Mouse (Mus musculus) olfactory bulb, adult 2 months (tissue): ENCODE results near the gene Fggy. TPM values are rescaled to one million over a fixed set of nuclear protein-coding genes. Genes with fewer than 3 reads are reported as not detected.

Experiments
- H3K27ac ChIP-seq: fragments of 200-500 bp; 2 replicates; pipeline ENCODE4 v1.5.1; 2012; ENCODE audit warnings: low read depth, low read length; ENCODE audit not compliant: insufficient read depth
- H3K4me1 ChIP-seq: fragments of 200-500 bp; 2 replicates; pipeline ENCODE4 v1.6.1; 2012; ENCODE audit warnings: low read length; ENCODE audit not compliant: control insufficient read depth, insufficient read depth
- H3K4me3 ChIP-seq: fragments of 200-500 bp; 2 replicates; pipeline ENCODE4 v1.5.1; 2012; ENCODE audit warnings: mild to moderate bottlenecking, low read depth, low read length, moderate library complexity; ENCODE audit not compliant: insufficient read depth
- CTCF ChIP-seq: fragments of 200-500 bp; IDR thresholded peaks from 2 replicates; pipeline ENCODE4 v1.5.1; 2012; ENCODE audit warnings: low read depth, mild to moderate bottlenecking, low read length, moderate library complexity; ENCODE audit not compliant: insufficient read depth
- POLR2A ChIP-seq: fragments of 200-500 bp; IDR thresholded peaks from 2 replicates; pipeline ENCODE4 v1.6.1; 2012; ENCODE audit warnings: mild to moderate bottlenecking, low read depth, low read length, moderate library complexity; ENCODE audit not compliant: insufficient read depth
- WGBS: fragments of 180-500 bp; shearing (Covaris S2); methylation state at CpG from one replicate; pipeline ENCODE4 v1.1.7; 2018; 5-methylcytosine and 5-hydroxymethylcytosine counted together
- polyA plus RNA-seq: library from polyadenylated mRNA; stranded (reverse); fragments of >200 nt; gene quantifications from 2 replicates; pipeline ENCODE4 v1.2.4, GENCODE M21; 2012; ENCODE audit warnings: low replicate concordance; ENCODE audit not compliant: missing spikeins, insufficient read depth, insufficient read length

Fggy gene
- polyA plus RNA-seq, 1 experiment: not detected

GRCm38 (mm10) chr4:95742986-95743385, 185.7 kb downstream of the Fggy start:
- Histone ChIP-seq H3K4me3 (no peak overlapping the region), H3K4me1 (0 out of 2 replicates have a peak, but pooled peaks cover 3% of the 10 kb centered on the region), H3K27ac (no peak overlapping the region)
- WGBS: 35% methylated on average over 4 of the region's 4 CpGs
- TF ChIP-seq CTCF: no peak
- no peak for TF ChIP-seq POLR2A

- H3K27ac ChIP-seq: no peak overlapping the region
- no peak overlapping the region for H3K4me3 ChIP-seq
- WGBS: 89% methylated on average over 6 of the region's 6 CpGs
- H3K4me1 ChIP-seq: peaks cover 13% of the 10 kb centered on the region
- TF ChIP-seq POLR2A (no peak), CTCF (no peak)
These were observed 189.6 kb downstream of the Fggy start for GRCm38 (mm10) chr4:95746954-95747353.

- WGBS: 77% methylated on average over 12 of the region's 12 CpGs
- TF ChIP-seq CTCF (no peak), POLR2A (no peak)
- Histone ChIP-seq H3K4me1 (peaks cover 13% of the 10 kb centered on the region), H3K27ac (no peak overlapping the region), H3K4me3 (no peak overlapping the region)
These were observed 190.3 kb downstream of the Fggy start for GRCm38 (mm10) chr4:95747415-95748202.

GRCm38 (mm10) chr4:95750186-95750585, 192.9 kb downstream of the Fggy start:
- peaks cover 13% of the 10 kb centered on the region for H3K4me1 ChIP-seq
- no peak overlapping the region for H3K4me3 ChIP-seq
- 0 out of 2 replicates have a peak overlapping the region, but pooled peaks have one; percentile 34 for H3K27ac ChIP-seq
- WGBS: 84% methylated on average over 5 of the region's 5 CpGs
- TF ChIP-seq POLR2A (no peak), CTCF (no peak)

GRCm38 (mm10) chr4:95752538-95753188, 195.4 kb downstream of the Fggy start:
- 79% methylated on average over 6 of the region's 6 CpGs for WGBS
- Histone ChIP-seq H3K4me1 (peaks cover 10% of the 10 kb centered on the region), H3K27ac (no peak overlapping the region), H3K4me3 (no peak overlapping the region)
- TF ChIP-seq POLR2A: no peak
- TF ChIP-seq CTCF: no peak

- Histone ChIP-seq H3K27ac (no peak overlapping the region), H3K4me3 (no peak overlapping the region), H3K4me1 (no peaks in the 10 kb centered on the region)
- TF ChIP-seq CTCF (no peak), POLR2A (no peak)
- WGBS: 89% methylated on average over 5 of the region's 5 CpGs
These were observed 201.9 kb downstream of the Fggy start for GRCm38 (mm10) chr4:95759027-95759731.

GRCm38 (mm10) chr4:95765359-95765758, 208.1 kb downstream of the Fggy start:
- 95% methylated on average over 2 of the region's 2 CpGs for WGBS
- H3K4me1 ChIP-seq: no peaks in the 10 kb centered on the region
- H3K27ac ChIP-seq: no peak overlapping the region
- TF ChIP-seq POLR2A (no peak), CTCF (no peak)
- H3K4me3 ChIP-seq: no peak overlapping the region

GRCm38 (mm10) chr4:95770469-95770868, 213.2 kb downstream of the Fggy start:
- TF ChIP-seq POLR2A: no peak
- no peak for TF ChIP-seq CTCF
- Histone ChIP-seq H3K4me3 (no peak overlapping the region), H3K4me1 (peaks cover 5% of the 10 kb centered on the region; the same call in 1 of the 2 replicates), H3K27ac (no peak overlapping the region)
- 84% methylated on average over 5 of the region's 5 CpGs for WGBS

- H3K4me3 ChIP-seq: no peak overlapping the region
- 94% methylated on average over 3 of the region's 3 CpGs for WGBS
- no peak for TF ChIP-seq POLR2A
- TF ChIP-seq CTCF: no peak
These were observed 214.2 kb downstream of the Fggy start for GRCm38 (mm10) chr4:95771542-95771941.

GRCm38 (mm10) chr4:95771945-95772344, 214.6 kb downstream of the Fggy start:
- H3K4me1 ChIP-seq: peaks cover 5% of the 10 kb centered on the region; the same call in 1 of the 2 replicates
- H3K4me3 ChIP-seq: no peak overlapping the region
- WGBS: 74% methylated on average over 4 of the region's 4 CpGs
- H3K27ac ChIP-seq: no peak overlapping the region
- no peak for TF ChIP-seq CTCF
- TF ChIP-seq POLR2A: no peak

More at GRCm38 (mm10) chr4:95771542-95771941, 214.2 kb downstream of the Fggy start:
- peaks cover 5% of the 10 kb centered on the region; the same call in 1 of the 2 replicates for H3K4me1 ChIP-seq
- H3K27ac ChIP-seq: no peak overlapping the region
